Mouse (Mus musculus): Measurements from ENCODE around the gene Ahrr. TPM values are rescaled to one million over a fixed set of nuclear protein-coding genes. Genes with fewer than 3 reads are reported as not detected.

Ahrr gene
- total RNA-seq, 2 experiments from 2014 or later: 0.64 to 0.70 TPM

DNA sequence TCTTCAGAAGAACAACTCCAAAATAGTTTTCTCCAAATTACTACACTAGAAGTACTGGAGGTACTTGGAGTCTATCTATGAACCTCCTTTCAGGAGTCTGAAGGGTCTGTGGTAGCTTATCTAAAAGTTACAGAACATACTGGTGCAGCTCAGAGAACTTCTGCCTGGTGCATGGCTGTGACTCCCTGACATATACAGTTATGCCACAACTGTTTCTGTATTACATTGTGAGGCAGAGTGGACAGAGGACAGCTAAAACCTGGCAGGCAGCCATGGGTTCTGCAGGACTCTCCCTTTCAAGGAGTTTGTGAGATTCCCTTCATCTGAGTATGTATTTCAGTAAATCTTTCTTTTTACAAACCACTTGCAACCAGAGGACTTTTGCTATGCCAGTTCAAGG lies 45.6 kb downstream of the Ahrr start:
- no peak for DNase-seq (ENCODE audit: low spot score in 2 of 2)
- intact Hi-C loops (cut with DNase I): no loop called here

DNA sequence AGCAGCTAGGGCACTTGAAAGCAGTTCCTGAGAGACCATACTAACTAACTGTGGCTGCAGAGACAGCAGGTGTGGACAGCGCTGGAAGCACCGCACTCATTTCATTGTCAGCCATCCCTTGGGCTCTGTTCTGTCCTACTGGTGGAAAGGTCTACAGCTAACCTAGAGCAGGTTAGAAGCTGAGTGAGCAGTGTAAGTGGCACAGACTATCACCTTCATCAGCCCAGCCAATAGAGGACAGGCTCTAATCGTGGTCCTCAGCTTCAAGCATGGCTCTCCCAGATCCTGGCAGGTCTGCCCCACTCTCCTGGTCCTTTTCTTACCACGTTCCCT lies 46.3 kb downstream of the Ahrr start:
- intact Hi-C loops (cut with DNase I): no loop called here
- DNase-seq (ENCODE audit: low spot score in 2 of 2): no peak

DNA sequence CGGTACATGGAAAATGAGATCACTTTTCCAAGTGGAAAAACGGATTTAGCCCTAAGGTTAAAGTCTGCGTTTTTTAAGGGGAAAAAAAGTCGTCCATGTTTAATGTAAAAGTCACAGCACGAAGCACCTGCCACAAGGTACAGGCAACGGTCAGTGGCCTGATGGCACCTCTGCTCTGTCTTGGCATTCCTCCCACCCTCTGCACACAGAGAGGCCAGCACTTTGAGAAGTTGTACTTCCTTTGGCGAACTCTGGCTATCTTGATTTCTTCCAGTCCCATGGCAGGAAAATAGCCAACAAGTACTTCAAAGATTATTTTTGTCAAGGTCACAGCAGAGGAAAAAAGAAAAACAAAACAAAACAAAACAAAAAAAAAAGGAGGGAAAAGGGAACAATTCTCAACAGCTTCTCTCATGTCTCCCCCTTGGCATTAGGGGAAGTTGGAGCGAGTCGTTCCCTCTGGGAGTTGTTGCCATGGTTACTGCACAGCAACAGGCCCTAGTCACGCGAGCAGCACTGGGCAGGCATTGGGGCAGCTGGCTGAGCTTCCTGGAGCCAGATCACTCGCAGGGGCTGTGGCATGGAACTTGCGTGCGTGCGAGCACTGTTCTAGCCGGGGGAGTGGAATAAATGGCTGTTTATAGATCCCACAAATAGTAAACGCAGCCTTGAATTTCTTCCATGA lies 46.8 kb downstream of the Ahrr start:
- DNase-seq (ENCODE audit: low spot score in 2 of 2): peak; percentile 49 to 64
- intact Hi-C loops (cut with DNase I): no loop called here

DNA sequence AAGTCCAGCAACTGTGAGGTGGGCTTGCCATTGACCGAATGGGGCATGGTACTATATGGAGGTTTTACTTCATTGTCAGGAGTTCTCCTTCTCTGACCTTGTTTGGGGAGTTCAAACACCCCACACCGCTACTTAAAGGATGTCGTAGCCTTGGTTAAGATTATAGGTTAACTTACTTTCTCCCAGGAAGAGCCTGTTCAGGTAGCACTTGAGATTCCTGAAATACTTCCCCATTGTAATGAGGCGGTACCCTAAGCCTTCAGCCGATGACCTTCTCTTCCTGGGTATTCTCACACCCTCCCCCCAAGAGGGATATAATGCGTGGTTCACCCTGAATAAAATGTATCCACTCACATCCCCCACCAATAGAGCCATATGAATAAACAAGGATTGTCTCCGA lies 54.6 kb downstream of the Ahrr start:
- intact Hi-C loops (cut with DNase I): no loop called here
- DNase-seq (ENCODE audit: low spot score in 2 of 2): no peak

GRCm38 (mm10) chr13:74220659-74221058 lies 71.5 kb downstream of the Ahrr start:
- intact Hi-C loops (cut with DNase I): no loop called here
- no peak for DNase-seq (ENCODE audit: low spot score in 2 of 2)

- DNase-seq (ENCODE audit: low spot score in 2 of 2): no peak
- intact Hi-C loops (cut with DNase I): no loop called here
These were observed 73.7 kb downstream of the Ahrr start for GRCm38 (mm10) chr13:74218441-74218840.

DNA sequence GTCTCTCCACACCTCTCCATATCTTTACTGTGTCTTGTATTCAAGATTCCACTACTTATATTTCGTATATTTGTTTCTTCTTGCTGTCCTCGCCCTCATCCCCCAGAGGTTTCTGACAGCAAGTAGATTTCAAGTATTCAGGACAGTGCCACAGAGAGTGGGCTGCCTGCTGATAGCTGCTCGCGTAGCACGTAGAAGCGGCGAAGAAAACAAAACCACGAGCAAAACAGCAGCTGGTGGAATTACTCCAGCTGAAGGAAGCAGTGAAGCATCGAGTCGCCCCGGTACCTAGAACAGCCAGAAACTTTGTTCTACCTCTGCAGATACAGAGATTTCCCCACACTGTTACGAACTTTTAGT lies 83.2 kb downstream of the Ahrr start:
- DNase-seq (ENCODE audit: low spot score in 2 of 2): no peak
- intact Hi-C loops (cut with DNase I): loop anchor here (5.0 kb wide), 1 partner anchor 93 kb away; no protein-coding TSS in a partner anchor

GRCm38 (mm10) chr13:74208317-74208985 lies 83.7 kb downstream of the Ahrr start, which contains the start of gene Exoc3:
Gene Exoc3, minus strand, starts transcription at chr13:74208732.
- intact Hi-C loops (cut with DNase I): loop anchor here (5.0 kb wide), 1 partner anchor 94 kb away; no protein-coding TSS in a partner anchor
- peak; percentile 92 to 93 for DNase-seq (ENCODE audit: low spot score in 2 of 2)

GRCm38 (mm10) chr13:74196451-74196850 lies 95.7 kb downstream of the Ahrr start:
- no peak for DNase-seq (ENCODE audit: low spot score in 2 of 2)
- intact Hi-C loops (cut with DNase I): no loop called here

DNA sequence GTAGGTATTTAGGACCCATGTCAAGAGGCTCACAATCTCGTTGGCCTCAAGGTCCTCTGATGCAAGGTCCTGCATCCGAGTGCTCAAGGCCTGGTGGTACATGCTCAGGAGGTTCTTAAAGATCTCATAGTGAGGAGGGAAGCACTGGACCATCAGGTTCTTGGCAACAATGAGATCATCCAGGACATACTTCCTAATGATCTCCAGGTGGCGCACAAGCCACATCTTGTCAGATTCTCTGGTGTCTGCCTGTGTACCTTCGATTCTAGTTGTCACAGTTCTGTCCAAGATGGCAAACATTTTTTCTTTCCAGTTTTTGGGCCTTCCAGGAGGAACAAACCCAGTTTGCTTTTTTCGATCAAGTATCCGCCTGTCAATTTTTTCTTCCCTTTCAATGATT lies 99.5 kb downstream of the Ahrr start:
- no peak for DNase-seq (ENCODE audit: low spot score in 2 of 2)
- intact Hi-C loops (cut with DNase I): loop anchor here (5.0 kb wide), 1 partner anchor 110 kb away; no protein-coding TSS in a partner anchor

DNA sequence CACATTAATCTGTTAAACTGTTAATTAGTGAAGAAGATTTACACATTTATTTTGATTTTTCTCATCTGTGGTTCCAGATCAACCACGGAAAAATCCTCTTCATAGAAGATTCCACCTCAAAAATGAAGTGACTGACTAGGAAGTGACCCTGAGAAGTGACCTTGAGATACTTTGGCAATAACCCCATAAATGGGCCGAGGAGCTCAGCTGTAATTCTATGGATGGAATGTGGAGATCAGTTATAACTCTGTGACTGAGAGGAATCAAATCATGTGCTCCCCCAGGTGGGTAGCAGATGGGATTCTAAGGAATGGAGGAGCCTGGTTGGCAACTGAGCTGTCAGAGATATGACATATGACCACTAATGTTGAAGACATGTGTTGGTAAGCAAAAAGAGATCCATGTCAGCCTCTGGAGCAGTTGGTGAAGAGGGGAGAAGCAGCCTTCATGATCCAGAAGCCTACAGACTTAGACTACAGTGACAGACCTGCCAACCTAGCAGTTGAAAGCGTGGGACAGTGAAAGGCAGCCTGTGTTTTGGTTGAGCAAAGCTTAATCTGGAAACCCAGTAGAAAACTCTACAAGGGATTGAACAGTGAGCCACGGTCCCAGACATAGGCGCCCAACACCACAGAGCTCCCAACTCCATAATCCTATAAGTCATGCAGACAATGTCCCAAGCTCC lies 109.0 kb downstream of the Ahrr start:
- DNase-seq (ENCODE audit: low spot score in 2 of 2): no peak
- intact Hi-C loops (cut with DNase I): loop anchor here (10.0 kb wide), 1 partner anchor 228 kb away; no protein-coding TSS in a partner anchor

DNA sequence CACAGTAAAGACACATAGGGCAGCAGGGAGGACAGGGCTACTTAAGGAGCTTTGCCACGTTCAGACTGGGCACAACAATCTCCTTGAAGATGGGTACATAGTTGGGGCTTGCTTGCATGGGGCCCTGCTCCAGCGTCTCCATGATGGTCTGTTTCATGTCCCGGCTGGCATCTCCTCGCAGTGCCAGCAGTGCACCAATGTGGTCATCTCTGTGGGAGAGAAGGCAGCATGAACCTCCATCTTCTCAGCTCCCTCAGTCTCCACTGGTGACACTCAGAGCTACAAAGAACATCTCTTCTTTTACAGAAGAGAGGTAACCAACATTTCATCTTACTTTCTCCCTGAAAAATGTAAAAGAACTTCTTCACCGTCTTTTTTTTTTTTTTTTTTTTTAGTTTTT lies 120.1 kb downstream of the Ahrr start:
- intact Hi-C loops (cut with DNase I): no loop called here

GRCm38 (mm10) chr13:74169446-74170164 lies 122.5 kb downstream of the Ahrr start:
- peak; percentile 41 to 54 for DNase-seq (ENCODE audit: low spot score in 2 of 2)
- intact Hi-C loops (cut with DNase I): no loop called here

More for the DNA sequence above, 120.1 kb downstream of the Ahrr start:
- no peak for DNase-seq (ENCODE audit: low spot score in 2 of 2)

DNA sequence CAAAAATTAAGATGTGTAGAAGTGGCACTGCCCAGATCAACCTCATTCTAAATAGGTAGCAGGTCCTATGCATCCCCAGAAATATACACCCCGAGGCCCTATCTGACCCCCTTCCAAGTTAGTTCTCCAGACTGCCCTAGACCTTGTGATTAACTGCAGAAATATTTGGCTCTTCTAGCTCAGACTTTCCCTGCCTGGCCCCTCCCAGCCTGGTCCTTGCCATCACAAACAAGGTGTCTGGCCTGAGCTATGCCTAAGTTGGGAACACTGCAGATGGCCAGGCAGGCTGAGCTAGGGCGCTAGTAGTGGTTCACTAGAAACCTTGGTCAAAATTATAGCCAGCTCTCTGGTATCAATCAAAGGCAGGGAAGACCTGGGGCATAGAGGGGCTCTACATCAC lies 124.6 kb downstream of the Ahrr start:
- no peak for DNase-seq (ENCODE audit: low spot score in 2 of 2)
- intact Hi-C loops (cut with DNase I): no loop called here

GRCm38 (mm10) chr13:74167057-74167413 lies 125.1 kb downstream of the Ahrr start:
- no peak for DNase-seq (ENCODE audit: low spot score in 2 of 2)
- intact Hi-C loops (cut with DNase I): no loop called here

DNA sequence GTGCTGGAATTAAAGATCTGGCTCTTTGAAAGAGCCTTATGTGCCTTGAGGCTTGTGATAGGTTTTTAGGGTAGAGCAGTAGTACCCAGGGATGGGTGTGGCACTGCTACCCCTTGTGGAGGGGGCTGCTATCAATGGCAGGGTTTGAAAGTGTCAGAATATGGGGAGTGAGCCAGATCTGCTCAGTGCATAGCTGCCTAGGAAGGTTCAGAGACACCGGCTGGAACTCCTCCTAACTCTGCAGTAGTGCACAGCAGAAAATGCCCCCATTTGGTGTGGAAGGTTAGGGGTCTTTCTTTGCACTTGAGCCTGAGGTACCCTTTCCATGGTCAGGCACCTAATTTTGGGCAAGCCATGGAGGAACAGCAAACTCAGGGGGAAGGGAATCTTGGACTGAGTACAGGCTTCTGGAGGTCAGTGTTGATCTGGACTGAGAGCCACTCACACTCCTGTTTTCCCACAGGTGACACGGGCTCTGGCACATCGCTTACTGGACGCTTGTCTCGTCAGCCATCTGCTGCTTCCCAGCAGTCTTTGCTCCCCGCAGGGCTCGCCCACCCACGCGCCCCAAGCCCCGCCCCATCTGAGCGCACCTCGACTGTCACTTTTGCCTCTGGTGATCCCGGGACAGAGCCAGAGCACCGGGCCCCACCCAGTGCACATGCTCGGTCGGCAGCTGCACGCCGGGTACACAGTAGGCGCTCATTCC lies 125.6 kb downstream of the Ahrr start:
- DNase-seq (ENCODE audit: low spot score in 2 of 2): peak; percentile 28 to 29
- intact Hi-C loops (cut with DNase I): no loop called here
